8 mouse cellular contexts compared by ENCODE assay signal in the genomic region with DNA sequence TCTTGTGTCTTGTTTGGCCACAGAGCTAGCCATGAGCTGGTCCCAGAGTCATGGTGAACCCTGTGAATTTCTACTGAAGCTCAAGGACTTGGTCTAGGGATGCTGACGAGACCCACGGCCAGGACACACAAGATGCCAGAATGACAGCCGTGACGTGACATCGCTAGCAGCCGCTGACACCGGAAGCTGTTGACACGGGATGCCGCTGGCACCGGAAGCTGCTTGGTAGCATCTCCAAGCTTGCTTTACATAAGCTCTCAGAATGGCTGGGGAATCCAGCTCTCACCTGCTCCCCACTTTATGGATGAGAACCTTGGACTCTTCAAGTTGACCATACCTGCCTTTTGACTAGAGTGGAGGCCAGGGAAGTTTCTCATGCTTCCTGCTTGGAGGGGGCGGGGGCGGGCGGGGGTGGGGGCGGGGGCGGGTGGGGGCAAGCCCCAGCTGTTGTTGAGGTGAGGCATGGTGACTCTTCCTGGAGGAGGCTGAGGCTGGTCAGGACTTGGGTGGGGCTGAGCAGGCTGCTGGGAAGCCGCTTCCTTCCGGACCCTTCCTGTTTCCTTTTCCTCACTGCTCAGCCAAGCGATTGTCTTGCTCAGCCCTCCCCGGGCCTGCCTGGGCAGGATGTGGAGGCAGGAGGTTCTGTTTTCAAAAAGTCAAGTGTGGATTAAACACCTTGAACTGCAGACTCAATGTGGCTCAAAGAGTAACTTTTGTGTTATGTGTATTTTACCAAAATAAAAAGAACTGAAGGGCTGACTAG. TPM values are rescaled to one million over a fixed set of nuclear protein-coding genes. Genes with fewer than 3 reads are reported as not detected.
DNase-seq lines count a peak whose midpoint lies in the region; ATAC-seq and TF ChIP-seq lines count a peak whose summit lies in the region.

No protein-coding gene starts in this region.

- DNase-seq in midbrain, postnatal 0 days (ENCODE audit: low spot score), result no peak
- DNase-seq in lung, postnatal 10 days, result peak; percentile 79
- DNase-seq in urinary bladder, adult 2 months (ENCODE audit: low spot score), result no peak

- no peaks in the 10 kb centered on the region for H3K27me3 ChIP-seq in midbrain, embryonic 13.5 days
- H3K27me3 ChIP-seq in midbrain, postnatal 0 days (ENCODE audit: insufficient read depth, low read length), result no peaks in the 10 kb centered on the region
- H3K27me3 ChIP-seq in heart, embryonic 11.5 days (ENCODE audit: control insufficient read depth, insufficient read depth, low read length), result no peaks in the 10 kb centered on the region
- no peaks in the 10 kb centered on the region for H3K27me3 ChIP-seq in kidney, embryonic 14.5 days (ENCODE audit: control insufficient read depth, insufficient read depth, low read length)

- H3K4me1 ChIP-seq in midbrain, embryonic 13.5 days (replicated peaks), result peaks cover 40% of the 10 kb centered on the region
- peaks cover 10% of the 10 kb centered on the region for H3K4me1 ChIP-seq in midbrain, postnatal 0 days (ENCODE audit: insufficient read depth, low read length)
- H3K4me1 ChIP-seq in heart, embryonic 11.5 days (ENCODE audit: control insufficient read depth, insufficient read depth, low read length), result peaks cover 7% of the 10 kb centered on the region; the same call in 1 of the 2 replicates
- peaks cover 17% of the 10 kb centered on the region for H3K4me1 ChIP-seq in kidney, embryonic 14.5 days (ENCODE audit: control insufficient read depth, insufficient read depth, low read length)

- ATAC-seq in midbrain, embryonic 13.5 days, result no peak
- ATAC-seq in midbrain, postnatal 0 days (ENCODE audit: low FRiP score), result no peak
- ATAC-seq in heart, embryonic 11.5 days (replicated peaks; ENCODE audit: insufficient number of reproducible peaks, low FRiP score, low TSS enrichment), result 0 out of 2 replicates have a peak, but pooled peaks have one; percentile 55
- ATAC-seq in kidney, embryonic 14.5 days (ENCODE audit: low FRiP score, low TSS enrichment), result no peak
- no peak for ATAC-seq in erythroid progenitor cell, adult 5-6 weeks (replicated peaks; ENCODE audit: low FRiP score, poor library complexity, severe bottlenecking)
- ATAC-seq in megakaryocyte progenitor cell, adult 5-6 weeks (replicated peaks; ENCODE audit: poor library complexity), result no peak

- no peaks in the 10 kb centered on the region for H3K36me3 ChIP-seq in midbrain, embryonic 13.5 days
- no peaks in the 10 kb centered on the region for H3K36me3 ChIP-seq in midbrain, postnatal 0 days (ENCODE audit: insufficient read depth, low read length)
- no peaks in the 10 kb centered on the region for H3K36me3 ChIP-seq in heart, embryonic 11.5 days (ENCODE audit: control insufficient read depth, insufficient read depth, low read length)
- H3K36me3 ChIP-seq in kidney, embryonic 14.5 days (ENCODE audit: control insufficient read depth, insufficient read depth, low read length), result no peaks in the 10 kb centered on the region

- TF ChIP-seq CTCF in midbrain, postnatal 0 days (IDR thresholded peaks at IDR 0.05), result no peak

- no peak overlapping the region for H3K9ac ChIP-seq in midbrain, embryonic 13.5 days (replicated peaks)
- no peak overlapping the region for H3K9ac ChIP-seq in midbrain, postnatal 0 days (replicated peaks; ENCODE audit: low read length, poor library complexity, severe bottlenecking)
- H3K9ac ChIP-seq in heart, embryonic 11.5 days (ENCODE audit: low read depth, low read length), result no peak overlapping the region
- no peak overlapping the region; the same call in 1 of the 2 replicates for H3K9ac ChIP-seq in kidney, embryonic 14.5 days (ENCODE audit: low read depth, low read length)

- no peaks in the 10 kb centered on the region for H3K9me3 ChIP-seq in midbrain, embryonic 13.5 days
- no peaks in the 10 kb centered on the region for H3K9me3 ChIP-seq in midbrain, postnatal 0 days (ENCODE audit: low read length)
- no peaks in the 10 kb centered on the region; the same call in 1 of the 2 replicates for H3K9me3 ChIP-seq in heart, embryonic 11.5 days (replicated peaks; ENCODE audit: control insufficient read depth, low read length)
- no peaks in the 10 kb centered on the region; the same call in 1 of the 2 replicates for H3K9me3 ChIP-seq in kidney, embryonic 14.5 days (ENCODE audit: control insufficient read depth, low read length)

- 84% methylated on average over 19 of the region's 19 CpGs for WGBS in midbrain, embryonic 13.5 days
- WGBS in midbrain, postnatal 0 days, result 81% methylated on average over 19 of the region's 19 CpGs
- WGBS in heart, embryonic 11.5 days (ENCODE audit: insufficient replicate concordance), result 64% methylated on average over 19 of the region's 19 CpGs
- WGBS in kidney, embryonic 14.5 days, result 73% methylated on average over 18 of the region's 19 CpGs

- H3K27ac ChIP-seq in midbrain, embryonic 13.5 days, result peak overlapping the region; percentile 53; the same call in 1 of the 2 replicates
- H3K27ac ChIP-seq in midbrain, postnatal 0 days (ENCODE audit: low read depth, low read length), result no peak overlapping the region; the same call in 1 of the 2 replicates
- peak overlapping the region; percentile 46 for H3K27ac ChIP-seq in heart, embryonic 11.5 days (ENCODE audit: low read depth, low read length)
- peak overlapping the region; percentile 68 for H3K27ac ChIP-seq in kidney, embryonic 14.5 days (ENCODE audit: low read depth, low read length)

- no peak overlapping the region for H3K4me3 ChIP-seq in midbrain, embryonic 13.5 days (replicated peaks)
- no peak overlapping the region for H3K4me3 ChIP-seq in midbrain, postnatal 0 days (ENCODE audit: low read depth, low read length)
- H3K4me3 ChIP-seq in heart, embryonic 11.5 days (ENCODE audit: low read depth, low read length), result no peak overlapping the region
- H3K4me3 ChIP-seq in kidney, embryonic 14.5 days (ENCODE audit: low read length), result no peak overlapping the region

- H3K4me2 ChIP-seq in midbrain, embryonic 13.5 days (replicated peaks), result no peak overlapping the region
- no peak overlapping the region for H3K4me2 ChIP-seq in midbrain, postnatal 0 days (ENCODE audit: low read depth, low read length, poor library complexity, severe bottlenecking)
- H3K4me2 ChIP-seq in heart, embryonic 11.5 days, result no peak overlapping the region
- no peak overlapping the region for H3K4me2 ChIP-seq in kidney, embryonic 14.5 days (replicated peaks; ENCODE audit: low read depth, low read length)

RNA-seq across cellular contexts. Expression of gene Cstad, which starts 47.2 kb away (rescaled TPM):
- 0.27 and 0.43 TPM in 2 replicates for polyA plus RNA-seq in midbrain, embryonic 13.5 days (2015; fragmentation: Nextera tagmentation; extraction: Ambion mirVana)
- total RNA-seq in midbrain, postnatal 0 days (2014; rRNA removed), result 0.55 and 2.2 TPM in 2 replicates
- polyA plus RNA-seq in midbrain, postnatal 0 days (2015; fragmentation: Nextera tagmentation; extraction: Ambion mirVana), result 0.64 and 0.70 TPM in 2 replicates
- polyA plus RNA-seq in heart, embryonic 11.5 days (2014; fragmentation: Nextera tagmentation; extraction: Ambion mirVana), result 1.7 and 2.4 TPM in 2 replicates
- 0.91 and 1.7 TPM in 2 replicates for polyA plus RNA-seq in kidney, embryonic 14.5 days (2014; fragmentation: Nextera tagmentation; extraction: Ambion mirVana)
- not detected in 2 replicates for total RNA-seq in erythroid progenitor cell, adult 5-6 weeks (2015; ENCODE audit: low replicate concordance)
- not detected in 2 replicates for total RNA-seq in erythroid progenitor cell, adult 5-6 weeks (2017; ENCODE audit: low replicate concordance)
- 5.8 and 6.3 TPM in 2 replicates for polyA plus RNA-seq in urinary bladder, adult 2 months (2012; rRNA removed)
- 1.3 TPM in 1 of 2 replicates, not detected in the other for total RNA-seq in megakaryocyte progenitor cell, adult 5-6 weeks (2015)
- total RNA-seq in megakaryocyte progenitor cell, adult 5-6 weeks (2017), result not detected in 2 replicates
